Mouse (Mus musculus) stomach, embryonic 16.5 days (tissue): Measurements from ENCODE around the gene Brpf3. TPM values are rescaled to one million over a fixed set of nuclear protein-coding genes. Genes with fewer than 3 reads are reported as not detected.

Experiments
- ATAC-seq: fragments of 200-750 bp; cut with Nextera tagmentation; 2 replicates; pipeline ENCODE4 v1.8.0; 2017; ENCODE audit warnings: moderate number of reproducible peaks, moderate TSS enrichment; ENCODE audit not compliant: insufficient read depth, low FRiP score
- H3K27ac ChIP-seq: fragments of 300-500 bp; sonication (generic); 2 replicates; pipeline ENCODE4 v1.5.1; 2014; ENCODE audit warnings: low read length
- H3K27me3 ChIP-seq: fragments of 300-500 bp; sonication (generic); 2 replicates; pipeline ENCODE4 v1.6.1; 2014; ENCODE audit warnings: low read length, control low read depth, mixed read lengths; ENCODE audit not compliant: control insufficient read depth, insufficient read depth
- H3K36me3 ChIP-seq: fragments of 300-500 bp; sonication (generic); 2 replicates; pipeline ENCODE4 v1.6.1; 2014; ENCODE audit warnings: low read length; ENCODE audit not compliant: control insufficient read depth, insufficient read depth
- H3K4me1 ChIP-seq: fragments of 300-500 bp; sonication (generic); 2 replicates; pipeline ENCODE4 v1.6.1; 2014; ENCODE audit warnings: low read length, control low read depth, mixed read lengths; ENCODE audit not compliant: control insufficient read depth, insufficient read depth
- H3K4me2 ChIP-seq: fragments of 300-500 bp; sonication (generic); 2 replicates; pipeline ENCODE4 v1.6.1; 2014; ENCODE audit warnings: low read depth, low read length, mixed read lengths
- H3K4me3 ChIP-seq: fragments of 300-500 bp; sonication (generic); replicated peaks from 2 replicates; pipeline ENCODE4 v1.5.1; 2014; ENCODE audit warnings: mild to moderate bottlenecking, low read length
- H3K9ac ChIP-seq: fragments of 300-500 bp; sonication (generic); 2 replicates; pipeline ENCODE4 v1.6.1; 2014; ENCODE audit warnings: low read length
- H3K9me3 ChIP-seq: fragments of 300-500 bp; sonication (generic); replicated peaks from 2 replicates; pipeline ENCODE4 v1.6.1; 2016; ENCODE audit warnings: low read length, control low read depth; ENCODE audit not compliant: control insufficient read depth
- WGBS: fragments of 180-500 bp; shearing (Covaris S2); extraction: QIAGEN DNeasy Blood & Tissue Kit; methylation state at CpG from one replicate; pipeline ENCODE4 v1.1.7; 2014; 5-methylcytosine and 5-hydroxymethylcytosine counted together
- polyA plus RNA-seq: library from polyadenylated mRNA; unstranded; fragments of >200 nt; fragmentation: Nextera tagmentation; extraction: Ambion mirVana; gene quantifications from 2 replicates; pipeline ENCODE4 v1.2.1, GENCODE M21; 2015

Gene Brpf3
- polyA plus RNA-seq, 1 experiment from 2014 or later: 10.5 TPM

- no peaks in the 10 kb centered on the region for H3K36me3 ChIP-seq
- H3K4me2 ChIP-seq: no peak overlapping the region
- no peak overlapping the region for H3K4me3 ChIP-seq
- H3K4me1 ChIP-seq: no peaks in the 10 kb centered on the region
- no peak for ATAC-seq
- H3K27ac ChIP-seq: no peak overlapping the region
- H3K9ac ChIP-seq: no peak overlapping the region
- H3K9me3 ChIP-seq: 0 out of 2 replicates have a peak, but pooled peaks cover 2% of the 10 kb centered on the region
- H3K27me3 ChIP-seq: no peaks in the 10 kb centered on the region
- 84% methylated on average over 7 of the region's 7 CpGs for WGBS
Observed at GRCm38 (mm10) chr17:28854377-28854776, 53.5 kb downstream of the Brpf3 start.

- H3K27ac ChIP-seq: peak overlapping the region; percentile 29; the same call in 1 of the 2 replicates
- 0 out of 2 replicates have a peak, but pooled peaks cover 2% of the 10 kb centered on the region for H3K9me3 ChIP-seq
- no peaks in the 10 kb centered on the region for H3K36me3 ChIP-seq
- ATAC-seq: no peak
- H3K9ac ChIP-seq: no peak overlapping the region
- H3K4me1 ChIP-seq: no peaks in the 10 kb centered on the region
- H3K4me3 ChIP-seq: no peak overlapping the region
- H3K4me2 ChIP-seq: no peak overlapping the region
- WGBS: 62% methylated on average over 9 of the region's 9 CpGs
- H3K27me3 ChIP-seq: no peaks in the 10 kb centered on the region
Observed at GRCm38 (mm10) chr17:28855166-28855885, 54.4 kb downstream of the Brpf3 start.

- Histone ChIP-seq H3K27ac (peak overlapping the region; percentile 29; the same call in 1 of the 2 replicates), H3K9me3 (0 out of 2 replicates have a peak, but pooled peaks cover 2% of the 10 kb centered on the region), H3K4me1 (no peaks in the 10 kb centered on the region), H3K9ac (no peak overlapping the region), H3K36me3 (no peaks in the 10 kb centered on the region), H3K4me3 (no peak overlapping the region), H3K27me3 (no peaks in the 10 kb centered on the region), H3K4me2 (no peak overlapping the region)
- no peak for ATAC-seq
- WGBS: 59% methylated on average over 2 of the region's 3 CpGs
Observed at GRCm38 (mm10) chr17:28856030-28856429, 55.1 kb downstream of the Brpf3 start.

- H3K4me1 ChIP-seq: no peaks in the 10 kb centered on the region
- H3K27ac ChIP-seq: no peak within 1 kb of the TSS
- no peak within 1 kb of the TSS for H3K9ac ChIP-seq
- H3K36me3 ChIP-seq: no peaks in the 10 kb centered on the region
- H3K4me2 ChIP-seq: no peak within 1 kb of the TSS
- H3K9me3 ChIP-seq: no peaks in the 10 kb centered on the region
- peak; percentile 55; the same call in 1 of the 2 replicates for ATAC-seq
- WGBS: 37% methylated on average over 12 of the region's 12 CpGs
- H3K4me3 ChIP-seq: no peak within 1 kb of the TSS
- H3K27me3 ChIP-seq: no peaks in the 10 kb centered on the region
Observed at GRCm38 (mm10) chr17:28858205-28858604, 57.3 kb downstream of the Brpf3 start, which contains the start of gene Pnpla1. Gene Pnpla1 (plus strand): TSS chr17:28858411.

GRCm38 (mm10) chr17:28863926-28864325 is 63.0 kb downstream of the Brpf3 start:
- Histone ChIP-seq H3K4me3 (no peak overlapping the region), H3K9ac (no peak overlapping the region), H3K36me3 (no peaks in the 10 kb centered on the region), H3K4me2 (no peak overlapping the region), H3K4me1 (no peaks in the 10 kb centered on the region), H3K27ac (no peak overlapping the region), H3K27me3 (no peaks in the 10 kb centered on the region), H3K9me3 (no peaks in the 10 kb centered on the region)
- no peak for ATAC-seq
- WGBS: 66% methylated on average over 7 of the region's 7 CpGs

- Histone ChIP-seq H3K4me2 (no peak overlapping the region), H3K27ac (no peak overlapping the region), H3K9me3 (no peaks in the 10 kb centered on the region), H3K9ac (no peak overlapping the region), H3K4me3 (no peak overlapping the region), H3K27me3 (no peaks in the 10 kb centered on the region), H3K36me3 (no peaks in the 10 kb centered on the region), H3K4me1 (no peaks in the 10 kb centered on the region)
- 53% methylated on average over 6 of the region's 6 CpGs for WGBS
- ATAC-seq: no peak
Observed at GRCm38 (mm10) chr17:28864464-28864863, 63.6 kb downstream of the Brpf3 start.

- Histone ChIP-seq H3K27me3 (no peaks in the 10 kb centered on the region), H3K36me3 (no peaks in the 10 kb centered on the region), H3K4me1 (no peaks in the 10 kb centered on the region), H3K4me2 (no peak overlapping the region), H3K9ac (no peak overlapping the region), H3K9me3 (no peaks in the 10 kb centered on the region), H3K27ac (no peak overlapping the region), H3K4me3 (no peak overlapping the region)
- ATAC-seq: no peak
Observed at GRCm38 (mm10) chr17:28866921-28867320, 66.0 kb downstream of the Brpf3 start.

- Histone ChIP-seq H3K4me2 (no peak overlapping the region), H3K27ac (no peak overlapping the region), H3K9ac (no peak overlapping the region), H3K4me1 (no peaks in the 10 kb centered on the region), H3K4me3 (no peak overlapping the region), H3K9me3 (no peaks in the 10 kb centered on the region), H3K27me3 (no peaks in the 10 kb centered on the region), H3K36me3 (no peaks in the 10 kb centered on the region)
- 87% methylated on average over 4 of the region's 4 CpGs for WGBS
- ATAC-seq: no peak
Observed at GRCm38 (mm10) chr17:28867381-28867780, 66.5 kb downstream of the Brpf3 start.

GRCm38 (mm10) chr17:28869412-28870110 is 68.7 kb downstream of the Brpf3 start:
- Histone ChIP-seq H3K4me2 (no peak overlapping the region), H3K9me3 (no peaks in the 10 kb centered on the region)
- 55% methylated on average over 9 of the region's 9 CpGs for WGBS

More at GRCm38 (mm10) chr17:28869412-28870110, 68.7 kb downstream of the Brpf3 start:
- Histone ChIP-seq H3K4me3 (no peak overlapping the region), H3K9ac (no peak overlapping the region), H3K4me1 (no peaks in the 10 kb centered on the region), H3K27me3 (no peaks in the 10 kb centered on the region), H3K27ac (no peak overlapping the region), H3K36me3 (no peaks in the 10 kb centered on the region)
- ATAC-seq: no peak
